In genomic region chr1:161736848-161737247, GRCm38 (mm10) we compare ENCODE assay signal across 8 mouse cellular contexts. TPM values are rescaled to one million over a fixed set of nuclear protein-coding genes. Genes with fewer than 3 reads are reported as not detected.
A peak's percentile ranks its signal among the peaks of the same experiment; 100 is the strongest.
DNase-seq lines count a peak whose midpoint lies in the region; ATAC-seq and TF ChIP-seq lines count a peak whose summit lies in the region.

No protein-coding gene starts in this region.

- 12% methylated on average over 3 of the region's 3 CpGs for WGBS in heart, embryonic 12.5 days
- WGBS in thymus, adult 2 months, result 3% methylated on average over 3 of the region's 3 CpGs
- 12% methylated on average over 3 of the region's 3 CpGs for WGBS in heart, embryonic 11.5 days (ENCODE audit: insufficient replicate concordance)

- H3K27me3 ChIP-seq in heart, embryonic 12.5 days (replicated peaks), result no peaks in the 10 kb centered on the region; the same call in 1 of the 2 replicates
- H3K27me3 ChIP-seq in thymus, adult 2 months (ENCODE audit: control insufficient read depth, insufficient read depth, low read length), result no peaks in the 10 kb centered on the region
- no peaks in the 10 kb centered on the region for H3K27me3 ChIP-seq in heart, embryonic 11.5 days (ENCODE audit: control insufficient read depth, insufficient read depth, low read length)

- H3K36me3 ChIP-seq in heart, embryonic 12.5 days, result no peaks in the 10 kb centered on the region
- no peaks in the 10 kb centered on the region for H3K36me3 ChIP-seq in thymus, adult 2 months (ENCODE audit: control insufficient read depth, insufficient read depth, low read length)
- H3K36me3 ChIP-seq in heart, embryonic 11.5 days (ENCODE audit: control insufficient read depth, insufficient read depth, low read length), result no peaks in the 10 kb centered on the region

- H3K9ac ChIP-seq in heart, embryonic 12.5 days, result no peak overlapping the region
- H3K9ac ChIP-seq in heart, embryonic 11.5 days (ENCODE audit: low read depth, low read length), result no peak overlapping the region

- H3K9me3 ChIP-seq in heart, embryonic 12.5 days (replicated peaks), result no peaks in the 10 kb centered on the region
- H3K9me3 ChIP-seq in heart, embryonic 11.5 days (replicated peaks; ENCODE audit: control insufficient read depth, low read length), result no peaks in the 10 kb centered on the region; the same call in 1 of the 2 replicates

- H3K4me1 ChIP-seq in heart, embryonic 12.5 days (replicated peaks), result no peaks in the 10 kb centered on the region
- H3K4me1 ChIP-seq in thymus, adult 2 months (replicated peaks; ENCODE audit: control insufficient read depth, insufficient read depth, low read length), result no peaks in the 10 kb centered on the region
- H3K4me1 ChIP-seq in heart, embryonic 11.5 days (ENCODE audit: control insufficient read depth, insufficient read depth, low read length), result no peaks in the 10 kb centered on the region

- no peak overlapping the region for H3K4me3 ChIP-seq in heart, embryonic 12.5 days
- no peak overlapping the region for H3K4me3 ChIP-seq in thymus, adult 2 months (ENCODE audit: control insufficient read depth, insufficient read depth, low read length)
- H3K4me3 ChIP-seq in heart, embryonic 11.5 days (ENCODE audit: low read depth, low read length), result no peak overlapping the region

- TF ChIP-seq CTCF in thymus, adult 2 months (IDR thresholded peaks at IDR 0.05; ENCODE audit: borderline replicate concordance, control insufficient read depth, extremely low read depth, insufficient read depth, low read length, poor library complexity), result no peak

- no peak overlapping the region for H3K4me2 ChIP-seq in heart, embryonic 12.5 days
- no peak overlapping the region for H3K4me2 ChIP-seq in heart, embryonic 11.5 days

- DNase-seq in heart, adult 8-10 months (ENCODE audit: low spot score), result peak; percentile 25
- peak; percentile 37 for DNase-seq in thymus, postnatal 0 days (ENCODE audit: low spot score)
- DNase-seq in thymus, adult 2 months, result no peak
- DNase-seq in induced T-regulatory cell, adult 2 months (ENCODE audit: low read depth), result peak; percentile 79
- no peak for DNase-seq in yolk sac, embryonic 10.5 days (ENCODE audit: low spot score)
- no peak for DNase-seq in testis, postnatal 10 days (ENCODE audit: low spot score)

- TF ChIP-seq POLR2A in thymus, adult 2 months (IDR thresholded peaks at IDR 0.05; ENCODE audit: control insufficient read depth, extremely low read depth, insufficient read depth, low read length, poor library complexity), result no peak

- no peak for ATAC-seq in heart, embryonic 12.5 days (ENCODE audit: insufficient number of reproducible peaks, low FRiP score)
- ATAC-seq in heart, embryonic 11.5 days (replicated peaks; ENCODE audit: insufficient number of reproducible peaks, low FRiP score, low TSS enrichment), result no peak

- no peak overlapping the region for H3K27ac ChIP-seq in heart, embryonic 12.5 days (ENCODE audit: poor library complexity, severe bottlenecking)
- H3K27ac ChIP-seq in thymus, adult 2 months (ENCODE audit: control insufficient read depth, insufficient read depth, low read length), result no peak overlapping the region
- no peak overlapping the region for H3K27ac ChIP-seq in heart, embryonic 11.5 days (ENCODE audit: low read depth, low read length)

RNA-seq across cellular contexts. Expression of gene Fasl, which starts 51.4 kb away (rescaled TPM):
- not detected for total RNA-seq in heart, adult 8-10 months (2022)
- not detected in 2 replicates for polyA plus RNA-seq in heart, embryonic 12.5 days (2016; fragmentation: Nextera tagmentation; extraction: Ambion mirVana)
- polyA plus RNA-seq in thymus, postnatal 0 days (2015; fragmentation: Nextera tagmentation; extraction: Ambion mirVana), result 1.1 and 1.4 TPM in 2 replicates
- polyA plus RNA-seq in thymus, adult 2 months (2012; rRNA removed), result 0.78 and 0.87 TPM in 2 replicates
- not detected in 2 replicates for polyA plus RNA-seq in heart, embryonic 11.5 days (2014; fragmentation: Nextera tagmentation; extraction: Ambion mirVana)

Comparison
In these comparisons a context has a peak if more than half of its experiments do, and no peak if none do; other contexts are left out.
1. DNase-seq: peak in heart, adult 8-10 months (single experiment), thymus, postnatal 0 days (single experiment) and induced T-regulatory cell, adult 2 months (single experiment); none in thymus, adult 2 months (single experiment), yolk sac, embryonic 10.5 days (single experiment) and testis, postnatal 10 days (single experiment).